Mouse (Mus musculus): Measurements from ENCODE around the gene Tfe3. TPM values are rescaled to one million over a fixed set of nuclear protein-coding genes. Genes with fewer than 3 reads are reported as not detected.
A peak's percentile ranks its signal among the peaks of the same experiment; 100 is the strongest.

Gene Tfe3
- total RNA-seq, 1 experiment = 32.3 TPM

- Histone ChIP-seq H3K4me1 (ENCODE audit: control insufficient read depth in 2 of 2, insufficient read depth in 2 of 2, low read length in 2 of 2, poor library complexity in 1 of 2) (peaks cover 0 to 22% of the 10 kb centered on the region in 2 experiments; a peak in 2 of 4 replicates), H3K27ac (ENCODE audit: insufficient read depth, low read depth, low read length, poor library complexity, severe bottlenecking) (peak overlapping the region; percentile 44; the same call in 1 of the 2 replicates), H3K9me3 (ENCODE audit: control insufficient read depth, insufficient read depth, low read depth, low read length) (no peaks in the 10 kb centered on the region), H3K36me3 (ENCODE audit: control insufficient read depth, insufficient read depth, low read length, poor library complexity, severe bottlenecking) (peaks cover 6% of the 10 kb centered on the region; the same call in 1 of the 2 replicates), H3K9ac (ENCODE audit: insufficient read depth, low read depth, low read length, poor library complexity, severe bottlenecking) (no peak overlapping the region), H3K4me3 (ENCODE audit: insufficient read depth in 1 of 2, low read depth in 1 of 2, low read length in 2 of 2, poor library complexity in 1 of 2, severe bottlenecking in 1 of 2) (peak overlapping the region in 1 of 2 experiments; percentile 44; a peak in 1 of 4 replicates)
- DNase-seq (ENCODE audit: low read depth, low spot score) = no peak
- TF ChIP-seq HCFC1 (IDR thresholded peaks at IDR 0.05; ENCODE audit: borderline replicate concordance, insufficient read depth, low read length) = no peak
- no peak for TF ChIP-seq ZNF384 (IDR thresholded peaks at IDR 0.05; ENCODE audit: low read depth, low read length)
- TF ChIP-seq MAFK (IDR thresholded peaks at IDR 0.05; ENCODE audit: insufficient read depth, low read depth, low read length) = no peak
- no peak for TF ChIP-seq ZC3H11A (IDR thresholded peaks at IDR 0.05; ENCODE audit: borderline replicate concordance, low read depth, low read length)
- TF ChIP-seq CHD2 (IDR thresholded peaks at IDR 0.05; ENCODE audit: low read depth, low read length) = no peak
- in situ Hi-C loops (cut with MboI; ENCODE audit: low sequenced_read_pairs in 2 of 2, unreplicated experiment in 2 of 2) = no loop called here
Measured at GRCm38 (mm10) chrX:7740082-7740819, 22.1 kb upstream of the Tfe3 start.

- Histone ChIP-seq H3K9ac (ENCODE audit: insufficient read depth, low read depth, low read length, poor library complexity, severe bottlenecking) (no peak overlapping the region), H3K27ac (ENCODE audit: insufficient read depth, low read depth, low read length, poor library complexity, severe bottlenecking) (no peak overlapping the region), H3K9me3 (ENCODE audit: control insufficient read depth, insufficient read depth, low read depth, low read length) (no peaks in the 10 kb centered on the region), H3K4me1 (ENCODE audit: control insufficient read depth in 2 of 2, insufficient read depth in 2 of 2, low read length in 2 of 2, poor library complexity in 1 of 2) (peaks cover 0 to 21% of the 10 kb centered on the region in 2 experiments; a peak in 2 of 4 replicates), H3K36me3 (ENCODE audit: control insufficient read depth, insufficient read depth, low read length, poor library complexity, severe bottlenecking) (peaks cover 5% of the 10 kb centered on the region; the same call in 1 of the 2 replicates), H3K4me3 (ENCODE audit: insufficient read depth in 1 of 2, low read depth in 1 of 2, low read length in 2 of 2, poor library complexity in 1 of 2, severe bottlenecking in 1 of 2) (peak overlapping the region; percentile 26 to 44; a peak in 2 of 4 replicates)
- TF ChIP-seq CHD2 (IDR thresholded peaks at IDR 0.05; ENCODE audit: low read depth, low read length) (no peak), MAFK (IDR thresholded peaks at IDR 0.05; ENCODE audit: insufficient read depth, low read depth, low read length) (no peak), HCFC1 (IDR thresholded peaks at IDR 0.05; ENCODE audit: borderline replicate concordance, insufficient read depth, low read length) (no peak), ZC3H11A (IDR thresholded peaks at IDR 0.05; ENCODE audit: borderline replicate concordance, low read depth, low read length) (no peak), ZNF384 (IDR thresholded peaks at IDR 0.05; ENCODE audit: low read depth, low read length) (no peak)
- in situ Hi-C loops (cut with MboI; ENCODE audit: low sequenced_read_pairs in 2 of 2, unreplicated experiment in 2 of 2) = no loop called here
- DNase-seq (ENCODE audit: low read depth, low spot score) = no peak
Measured at GRCm38 (mm10) chrX:7741103-7741502, 21.3 kb upstream of the Tfe3 start.

DNA sequence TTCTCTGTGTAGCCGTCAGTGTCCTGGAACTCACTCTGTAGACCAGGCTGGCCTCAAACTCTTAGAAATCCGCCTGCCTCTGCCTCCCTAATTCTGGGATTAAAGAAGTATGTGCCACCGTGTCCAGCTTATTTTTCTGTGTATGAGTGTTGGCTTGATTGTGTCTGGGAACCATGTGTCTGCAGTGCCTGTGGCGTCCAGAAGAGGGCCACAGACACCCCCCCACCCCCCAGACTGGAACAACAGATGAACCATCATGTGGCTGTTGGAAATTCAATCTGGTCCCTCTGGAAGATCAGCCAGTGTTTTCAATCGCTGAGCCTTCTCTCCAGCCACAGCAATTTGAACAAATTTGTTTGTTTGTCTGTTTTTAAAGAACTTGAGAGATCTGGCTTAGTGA is 18.9 kb upstream of the Tfe3 start:
- no peak overlapping the region for H3K9ac ChIP-seq (ENCODE audit: insufficient read depth, low read depth, low read length, poor library complexity, severe bottlenecking)
- H3K4me3 ChIP-seq (ENCODE audit: insufficient read depth in 1 of 2, low read depth in 1 of 2, low read length in 2 of 2, poor library complexity in 1 of 2, severe bottlenecking in 1 of 2) = no peak overlapping the region
- H3K36me3 ChIP-seq (ENCODE audit: control insufficient read depth, insufficient read depth, low read length, poor library complexity, severe bottlenecking) = no peaks in the 10 kb centered on the region
- TF ChIP-seq ZNF384 (IDR thresholded peaks at IDR 0.05; ENCODE audit: low read depth, low read length) (no peak), MAFK (IDR thresholded peaks at IDR 0.05; ENCODE audit: insufficient read depth, low read depth, low read length) (no peak), CHD2 (IDR thresholded peaks at IDR 0.05; ENCODE audit: low read depth, low read length) (no peak)
- no peak for DNase-seq (ENCODE audit: low read depth, low spot score)
- no peak overlapping the region for H3K27ac ChIP-seq (ENCODE audit: insufficient read depth, low read depth, low read length, poor library complexity, severe bottlenecking)
- in situ Hi-C loops (cut with MboI; ENCODE audit: low sequenced_read_pairs in 2 of 2, unreplicated experiment in 2 of 2) = no loop called here
- no peaks in the 10 kb centered on the region for H3K9me3 ChIP-seq (ENCODE audit: control insufficient read depth, insufficient read depth, low read depth, low read length)
- H3K4me1 ChIP-seq (ENCODE audit: control insufficient read depth in 2 of 2, insufficient read depth in 2 of 2, low read length in 2 of 2, poor library complexity in 1 of 2) = peaks cover 0 to 12% of the 10 kb centered on the region in 2 experiments; a peak in 2 of 4 replicates

DNA sequence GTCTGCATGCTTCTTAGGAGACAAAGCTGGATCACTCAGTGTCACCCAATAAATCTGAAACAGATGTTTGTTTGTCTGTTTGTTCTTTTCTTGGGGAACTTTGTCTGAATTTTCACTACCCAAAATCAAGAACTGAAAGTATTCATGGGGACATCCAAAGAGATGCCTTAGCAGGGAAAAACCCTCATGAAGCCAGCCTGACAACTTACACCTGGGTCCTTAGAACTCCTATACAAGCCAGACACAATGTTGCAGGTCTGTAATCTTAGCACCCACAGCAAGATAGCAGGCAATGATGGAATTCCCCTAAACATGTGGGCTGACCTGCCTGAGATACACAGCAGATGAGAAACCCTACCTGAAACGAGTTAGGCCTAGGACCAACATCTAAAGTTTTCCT is 17.4 kb upstream of the Tfe3 start:
- H3K9ac ChIP-seq (ENCODE audit: insufficient read depth, low read depth, low read length, poor library complexity, severe bottlenecking) = no peak overlapping the region
- no peak for TF ChIP-seq ZC3H11A (IDR thresholded peaks at IDR 0.05; ENCODE audit: borderline replicate concordance, low read depth, low read length)
- TF ChIP-seq CHD2 (IDR thresholded peaks at IDR 0.05; ENCODE audit: low read depth, low read length) = no peak
- no peak for TF ChIP-seq ZNF384 (IDR thresholded peaks at IDR 0.05; ENCODE audit: low read depth, low read length)
- no peak for TF ChIP-seq MAFK (IDR thresholded peaks at IDR 0.05; ENCODE audit: insufficient read depth, low read depth, low read length)
- no peak for TF ChIP-seq HCFC1 (IDR thresholded peaks at IDR 0.05; ENCODE audit: borderline replicate concordance, insufficient read depth, low read length)
- no peak overlapping the region for H3K4me3 ChIP-seq (ENCODE audit: insufficient read depth in 1 of 2, low read depth in 1 of 2, low read length in 2 of 2, poor library complexity in 1 of 2, severe bottlenecking in 1 of 2)
- in situ Hi-C loops (cut with MboI; ENCODE audit: low sequenced_read_pairs in 2 of 2, unreplicated experiment in 2 of 2) = no loop called here
- no peak overlapping the region for H3K27ac ChIP-seq (ENCODE audit: insufficient read depth, low read depth, low read length, poor library complexity, severe bottlenecking)
- no peak for DNase-seq (ENCODE audit: low read depth, low spot score)
- H3K36me3 ChIP-seq (ENCODE audit: control insufficient read depth, insufficient read depth, low read length, poor library complexity, severe bottlenecking) = no peaks in the 10 kb centered on the region
- peaks cover 0 to 6% of the 10 kb centered on the region in 2 experiments; a peak in 2 of 4 replicates for H3K4me1 ChIP-seq (ENCODE audit: control insufficient read depth in 2 of 2, insufficient read depth in 2 of 2, low read length in 2 of 2, poor library complexity in 1 of 2)
- no peaks in the 10 kb centered on the region for H3K9me3 ChIP-seq (ENCODE audit: control insufficient read depth, insufficient read depth, low read depth, low read length)
